Mouse (Mus musculus) retina, adult 2 months (tissue): ENCODE measurements at regions not wholly inside any gene's neighbourhood (a gene's known extent, or its start where the extent isn't known, plus 50 kb on each side); places are given as distances from the start of the nearest gene placed in this dataset.

Experiments used
- DNase-seq: peaks from one replicate; pipeline ENCODE4 v3.0.0-alpha.2; 2012; ENCODE audit warnings: low read depth, low spot score

DNA sequence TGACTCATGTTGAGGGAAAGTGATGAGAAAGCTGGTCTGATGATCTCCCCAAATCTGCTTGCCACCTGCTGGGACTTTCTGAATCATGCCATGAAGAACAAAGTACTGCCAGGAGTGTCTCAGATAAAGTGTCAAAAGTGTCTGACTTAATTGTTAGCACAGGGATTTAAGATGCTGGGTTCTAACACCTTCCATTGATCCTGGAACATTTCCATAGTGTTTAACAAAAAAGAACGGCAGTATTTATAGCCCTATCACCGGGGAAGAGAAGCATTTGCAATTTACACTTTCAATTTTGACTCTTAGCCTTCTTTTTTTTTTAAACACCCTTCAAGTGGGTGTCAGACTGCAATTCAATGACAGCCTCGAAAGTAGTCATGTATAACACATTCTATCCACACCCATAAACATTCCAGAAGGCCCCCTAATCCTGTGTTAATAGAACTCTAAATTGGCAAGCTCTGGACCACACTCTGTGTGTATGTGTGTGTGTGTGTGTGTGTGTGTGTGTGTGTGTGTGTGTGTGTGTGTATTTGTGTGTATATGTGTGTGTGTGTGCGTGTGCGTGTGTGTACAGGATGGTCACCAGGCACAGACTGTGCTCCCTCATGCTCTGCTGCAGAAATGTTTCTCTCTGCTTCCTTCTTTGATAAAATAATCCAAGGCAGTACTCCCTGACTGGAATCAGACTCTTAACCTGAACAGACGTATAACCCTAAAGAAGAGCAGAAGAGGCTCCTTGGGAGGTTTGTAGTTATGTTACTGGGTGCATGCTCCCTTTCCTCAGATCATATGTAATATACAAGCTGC lies 313.2 kb downstream of the Rnd3 start:
- DNase-seq, result no peak

DNA sequence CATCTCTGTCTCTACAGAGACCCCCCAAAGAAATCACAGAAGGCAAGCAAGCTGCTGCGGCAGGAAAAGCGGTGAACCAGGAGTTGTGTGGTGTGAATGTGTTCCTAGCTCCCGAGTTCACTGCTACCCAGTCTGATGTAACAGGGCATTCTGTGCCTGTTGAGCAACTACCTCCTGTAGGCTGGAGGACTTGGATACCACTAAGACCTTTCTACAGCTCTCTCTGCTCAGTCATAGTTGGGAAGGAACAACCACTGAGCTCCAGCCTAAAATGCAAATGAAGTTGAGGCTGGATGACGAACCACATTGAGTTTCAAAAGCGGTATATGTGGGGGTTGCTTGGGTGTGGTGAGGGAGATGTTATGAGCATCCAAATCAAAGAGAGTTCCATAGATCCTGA lies 315.1 kb downstream of the Rnd3 start:
- no peak for DNase-seq

DNA sequence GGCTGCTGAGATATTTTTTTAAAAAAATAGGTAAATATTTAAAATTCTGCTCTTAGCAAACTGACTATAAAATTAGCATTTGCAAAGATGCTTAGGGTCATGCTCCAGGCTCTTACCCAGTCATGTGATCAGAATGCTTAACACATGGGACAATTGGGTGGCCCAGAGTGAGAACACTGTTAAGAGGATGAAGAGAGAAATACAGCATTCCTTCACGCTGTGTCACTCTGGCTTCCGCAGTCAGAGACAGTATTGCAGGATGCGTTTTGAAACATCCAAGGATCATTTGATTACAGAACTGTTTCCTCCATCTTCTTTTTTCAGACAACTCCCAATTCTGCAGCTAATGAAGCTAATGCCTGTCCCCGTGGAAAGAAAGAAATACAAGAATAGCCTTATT lies 316.4 kb downstream of the Rnd3 start:
- no peak for DNase-seq

DNA sequence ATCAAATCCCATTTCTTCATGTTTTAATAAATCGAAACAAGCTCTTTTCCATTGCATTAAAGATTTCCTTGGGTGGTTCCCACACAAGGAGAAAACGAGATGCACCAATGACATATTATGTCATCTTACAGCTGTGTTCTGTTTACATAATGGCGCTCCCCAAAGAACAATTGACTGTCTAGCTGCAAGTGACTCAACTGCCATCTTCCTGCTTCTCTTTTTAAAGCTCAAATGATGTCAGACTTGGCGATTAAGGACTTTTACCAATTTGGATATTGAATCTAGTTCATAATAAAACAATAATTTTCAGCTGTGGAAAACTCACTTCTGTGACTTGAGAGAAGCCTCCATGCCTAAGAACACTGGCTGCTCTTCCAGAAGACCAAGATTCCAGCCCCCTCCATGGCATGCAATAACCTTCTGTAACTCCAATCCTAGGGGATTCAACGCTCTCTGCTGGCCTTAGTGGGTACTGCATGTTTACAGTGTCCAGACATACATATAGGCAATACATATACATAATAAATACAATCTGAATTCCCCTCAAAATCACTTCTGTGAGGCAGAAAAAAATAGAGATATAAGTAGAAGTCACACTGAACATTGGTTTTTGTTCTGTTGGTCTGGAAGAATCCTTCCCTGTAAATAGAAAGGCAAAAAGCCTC lies 318.7 kb downstream of the Rnd3 start:
- no peak for DNase-seq

DNA sequence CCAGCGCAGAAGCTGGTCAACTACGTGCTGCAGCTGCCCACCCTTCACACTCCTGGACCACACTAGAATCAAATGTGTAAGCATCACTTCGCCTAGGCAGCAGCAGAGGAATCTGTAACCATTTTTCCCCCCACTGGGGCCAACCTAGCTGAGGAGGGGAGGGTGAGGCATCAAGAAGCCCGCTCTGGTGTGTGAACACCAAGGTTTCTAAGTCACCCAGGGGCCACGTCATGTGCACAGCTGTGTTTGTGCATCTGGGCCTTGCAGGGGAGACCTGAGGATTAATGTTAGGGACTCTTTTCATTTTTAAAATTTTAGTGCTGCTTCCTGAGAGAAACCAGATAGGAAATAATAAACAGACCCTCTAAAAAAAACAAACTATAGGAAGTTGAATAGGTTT lies 321.8 kb downstream of the Rnd3 start:
- no peak for DNase-seq

DNA sequence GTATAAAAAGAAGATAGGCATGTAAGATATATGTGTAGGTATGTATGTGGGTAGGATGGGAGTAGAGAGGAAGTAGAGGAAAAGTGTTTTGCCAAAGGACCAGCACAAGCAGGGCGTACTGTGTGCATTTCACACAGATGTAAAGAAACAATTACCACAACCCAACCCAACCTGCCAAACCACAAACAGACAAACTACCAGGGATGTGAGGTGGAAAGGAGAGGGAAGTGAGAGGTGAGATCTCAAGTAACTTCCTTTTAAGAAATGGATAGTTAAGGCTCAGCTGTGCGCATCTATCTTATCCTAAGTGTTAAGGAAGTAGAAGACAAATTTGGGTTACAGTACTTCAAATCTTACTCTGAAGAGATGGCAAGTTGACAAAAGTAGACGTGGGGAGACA lies 322.4 kb downstream of the Rnd3 start:
- DNase-seq, result no peak

DNA sequence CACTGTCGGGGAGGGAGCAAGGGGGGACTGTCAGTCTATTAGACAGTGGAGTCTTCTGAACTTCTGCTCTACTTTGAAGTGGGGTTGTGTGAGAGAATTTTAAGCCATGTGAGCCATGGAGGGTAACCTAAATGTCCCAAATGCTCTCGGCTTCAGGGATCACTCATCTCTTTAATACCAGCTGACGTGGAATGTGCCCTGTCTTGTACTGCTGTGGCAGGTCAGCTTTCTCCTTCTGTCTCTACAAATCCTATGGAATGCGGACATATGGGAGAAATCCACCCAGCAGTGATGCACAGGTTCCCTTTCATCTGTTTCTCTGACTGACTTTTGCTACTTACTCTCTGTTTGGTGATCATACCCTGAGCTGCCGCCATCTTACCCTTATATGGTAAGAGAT lies 323.3 kb downstream of the Rnd3 start:
- DNase-seq, result no peak

DNA sequence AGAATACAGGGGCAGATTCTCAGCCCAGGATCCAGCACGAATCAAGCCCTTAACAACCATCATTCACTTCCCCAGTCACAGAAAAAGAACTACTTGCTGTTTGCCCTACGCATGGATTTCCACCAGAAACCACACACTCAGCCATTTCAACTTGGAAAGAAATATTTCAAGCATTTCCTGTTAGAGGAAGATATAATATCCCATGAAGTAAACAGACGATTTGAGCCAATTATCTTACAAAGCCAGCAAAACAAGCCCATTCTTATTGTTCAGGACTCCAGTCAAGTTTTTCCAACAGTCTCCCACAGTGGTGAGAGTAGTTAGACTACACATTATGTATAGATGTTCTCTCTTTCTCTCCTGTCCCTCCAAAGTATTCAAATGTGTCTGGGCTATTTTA lies 324.1 kb downstream of the Rnd3 start:
- DNase-seq, result no peak

DNA sequence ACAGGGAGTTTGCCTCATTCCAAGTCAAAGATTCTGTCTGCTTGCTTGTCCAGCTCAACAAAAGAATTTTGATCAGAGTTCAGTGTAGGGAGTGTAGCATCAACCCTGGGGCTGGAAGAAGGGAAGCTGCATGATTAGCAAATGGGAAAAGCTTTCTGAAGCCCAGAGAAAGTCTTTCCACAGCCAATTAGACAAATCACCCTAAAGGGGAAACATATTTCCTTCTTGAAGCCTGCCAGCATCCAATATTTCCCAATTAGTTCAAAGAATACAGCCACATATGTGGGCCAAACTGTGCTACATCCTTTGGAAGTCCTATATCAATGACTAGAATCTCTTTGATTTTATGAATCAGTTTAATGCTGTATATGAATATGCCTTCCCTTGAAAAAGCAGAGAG lies 326.2 kb downstream of the Rnd3 start:
- no peak for DNase-seq

DNA sequence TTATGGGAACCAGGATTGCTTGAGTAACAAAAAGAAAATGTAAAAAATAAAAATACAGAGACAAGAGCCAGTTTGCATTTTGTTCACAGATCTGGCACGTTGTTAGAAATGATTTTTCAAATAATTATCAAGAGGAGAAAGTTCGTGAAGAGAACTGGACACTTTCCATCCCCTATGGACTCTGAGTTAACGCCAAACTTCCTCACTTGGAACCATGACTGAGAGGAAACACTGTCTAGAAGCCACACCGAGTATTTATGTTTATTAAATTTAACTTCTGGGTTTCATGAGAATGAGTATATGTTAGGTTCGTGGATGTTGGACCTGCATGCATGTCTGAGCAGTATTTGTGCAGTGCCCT lies 329.6 kb downstream of the Rnd3 start:
- no peak for DNase-seq

DNA sequence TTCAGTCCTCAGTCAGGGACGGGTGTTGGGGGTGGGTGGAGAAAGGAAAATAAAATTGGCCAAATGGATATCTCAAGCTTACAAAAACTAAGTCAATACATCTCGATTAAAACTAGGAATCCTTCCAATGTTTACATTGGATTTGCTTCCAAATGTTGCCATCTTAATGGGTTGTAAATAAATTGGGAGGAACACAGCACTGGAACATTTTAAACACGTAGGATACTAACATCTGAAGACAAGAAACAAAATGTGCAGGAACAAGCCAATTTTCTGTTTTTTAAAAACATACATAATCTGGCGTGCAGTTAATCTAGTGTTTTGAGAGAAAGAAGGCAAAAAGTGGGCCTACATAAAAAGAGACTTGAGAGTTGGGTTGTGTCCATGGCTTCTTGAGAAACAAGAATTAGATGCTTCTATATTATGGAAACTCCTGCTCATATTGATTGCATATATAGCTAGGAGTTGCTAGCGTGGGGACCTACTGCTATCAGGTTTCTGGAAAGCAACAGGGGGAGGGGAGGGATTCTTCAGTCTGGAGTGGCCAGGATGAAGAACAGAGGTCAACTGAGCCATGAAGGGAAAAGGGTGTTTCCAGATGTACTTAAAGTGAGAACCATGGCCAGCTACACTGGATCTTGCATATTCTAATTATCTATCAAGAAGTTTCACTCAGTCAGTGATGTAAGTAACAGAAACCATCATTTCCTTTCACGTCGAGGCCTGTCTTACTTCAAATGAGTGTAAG lies 330.2 kb downstream of the Rnd3 start:
- DNase-seq, result no peak

DNA sequence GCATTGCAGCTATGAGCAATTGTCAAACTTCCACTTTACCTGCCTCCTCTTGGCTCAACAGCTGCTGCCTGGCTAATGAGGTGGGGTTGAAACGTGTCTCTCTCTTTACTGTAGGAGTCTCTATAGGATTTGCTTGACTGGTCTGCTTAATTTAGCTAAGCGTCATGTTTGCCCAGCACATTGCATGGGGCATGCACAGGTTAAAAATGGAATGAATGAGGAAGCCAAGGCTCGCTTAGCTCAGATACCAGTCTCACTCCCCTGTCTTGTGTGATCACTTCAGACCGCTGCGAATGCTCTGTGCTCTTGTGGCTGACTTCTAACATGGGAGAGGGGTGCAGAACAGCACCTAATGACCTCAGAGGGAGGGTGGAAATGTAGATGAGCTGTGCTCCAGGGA lies 332.5 kb downstream of the Rnd3 start:
- no peak for DNase-seq

DNA sequence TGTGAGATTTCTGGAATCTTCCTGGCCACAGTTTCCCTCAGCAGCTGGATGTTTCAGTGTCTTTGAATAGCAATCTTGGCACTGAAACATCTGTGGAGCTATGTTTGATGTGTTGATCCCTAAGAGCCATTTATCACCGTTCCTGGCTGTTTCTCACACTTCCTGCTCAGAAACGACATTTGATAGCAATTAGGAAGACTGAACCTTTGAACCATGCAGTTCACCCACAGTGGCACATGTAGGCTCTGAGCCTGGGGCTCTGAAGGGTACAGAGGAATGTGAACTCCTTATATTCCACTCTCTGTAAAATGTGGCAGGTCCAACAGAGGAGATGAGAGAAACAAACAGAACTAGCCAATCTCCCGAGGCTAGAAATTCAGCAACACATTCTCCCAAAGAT lies 333.4 kb downstream of the Rnd3 start:
- DNase-seq, result no peak

DNA sequence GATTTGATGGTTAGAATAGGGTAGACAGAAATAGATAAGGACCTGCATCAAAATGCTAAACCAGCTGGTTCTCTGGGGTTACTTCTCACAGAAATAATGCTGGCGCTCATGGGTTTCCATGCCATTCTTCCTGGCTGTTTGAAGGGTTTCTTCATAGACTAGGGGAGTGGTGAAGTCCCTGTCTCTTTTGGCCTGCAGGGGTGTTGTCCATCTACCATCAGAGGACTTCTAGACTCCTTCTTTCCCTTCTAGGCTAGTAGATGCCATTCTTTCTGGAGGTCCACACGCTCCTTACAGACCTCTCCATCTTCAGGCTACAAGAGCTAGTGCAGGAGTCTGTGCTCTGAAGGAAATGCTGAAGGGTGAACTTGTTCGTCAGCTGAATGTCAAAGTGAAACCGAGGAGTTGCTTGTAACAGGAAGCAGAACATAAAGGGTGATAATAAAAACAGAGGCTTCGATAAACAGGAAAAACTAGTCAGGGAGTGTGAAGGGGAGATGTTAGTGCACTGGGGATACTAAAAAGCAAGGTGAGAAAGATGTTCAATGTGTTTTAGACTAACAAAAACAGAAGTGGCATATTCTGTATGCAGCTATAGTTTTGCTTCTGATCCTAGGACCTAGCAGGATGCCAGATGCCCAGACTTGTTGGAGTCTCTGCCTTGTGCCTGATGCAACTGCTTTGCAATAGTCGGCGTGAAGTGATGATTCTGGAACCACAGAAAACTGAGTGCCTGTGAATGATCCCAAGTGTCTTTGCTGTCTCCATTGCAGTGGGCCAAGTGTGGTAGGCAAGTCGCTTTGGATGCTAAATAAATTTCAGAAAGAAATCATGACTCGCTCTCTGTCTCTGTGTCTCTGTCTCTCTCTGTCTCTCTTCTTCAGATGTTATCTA lies 335.1 kb downstream of the Rnd3 start:
- DNase-seq, result no peak

DNA sequence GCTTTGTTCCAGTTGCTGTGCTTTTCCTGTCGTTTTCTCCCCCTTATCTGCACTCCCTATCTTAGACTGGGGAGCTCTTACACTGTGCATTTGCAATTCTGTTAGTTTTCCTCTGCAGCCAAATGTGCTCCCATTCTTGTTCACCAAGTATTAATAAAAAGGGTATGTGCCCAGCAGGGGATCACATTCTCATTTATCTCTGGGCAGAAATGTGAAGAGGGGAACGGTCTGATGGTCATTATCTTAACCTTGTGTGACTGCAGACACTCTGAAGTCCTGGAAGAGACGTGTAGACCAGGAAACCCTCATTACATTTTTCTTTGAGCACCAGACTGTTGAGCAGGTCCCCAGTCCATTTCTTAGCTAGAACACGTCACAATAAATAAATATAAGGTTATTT lies 336.6 kb downstream of the Rnd3 start:
- no peak for DNase-seq

DNA sequence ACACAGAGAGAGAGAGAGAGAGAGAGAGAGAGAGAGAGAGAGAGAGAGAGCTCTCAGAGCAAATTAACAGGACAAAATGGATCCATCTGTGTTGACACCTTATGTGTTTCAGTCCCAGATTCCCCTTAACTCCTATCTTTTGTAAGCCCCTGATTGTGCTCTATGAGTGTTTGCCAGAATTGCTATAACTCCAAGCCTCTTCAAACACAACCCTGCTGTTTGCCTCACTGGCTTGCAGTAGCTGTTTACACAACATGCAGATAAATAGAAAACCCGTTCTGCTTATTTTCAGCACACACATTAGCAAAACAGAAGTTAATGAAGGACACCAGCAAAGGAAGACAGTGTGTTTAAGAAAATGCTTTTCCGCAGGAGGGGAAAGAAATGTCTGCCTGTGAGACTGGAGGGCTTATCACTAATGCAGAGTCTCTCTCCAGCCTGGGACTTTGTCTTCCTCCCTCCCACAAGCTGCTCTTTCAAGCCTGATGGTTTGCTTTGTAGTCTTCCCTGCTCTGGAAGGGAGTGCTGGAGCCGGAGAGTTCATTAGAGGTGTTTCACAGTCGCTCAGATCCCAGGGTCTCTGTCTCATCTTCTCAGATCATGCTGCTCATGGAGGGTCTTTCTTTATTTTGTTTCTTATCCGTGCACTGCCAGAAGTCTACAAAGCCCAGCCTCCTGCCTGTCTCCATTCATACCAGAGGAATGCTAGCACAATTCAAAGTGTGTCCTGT lies 338.4 kb downstream of the Rnd3 start:
- DNase-seq, result no peak

DNA sequence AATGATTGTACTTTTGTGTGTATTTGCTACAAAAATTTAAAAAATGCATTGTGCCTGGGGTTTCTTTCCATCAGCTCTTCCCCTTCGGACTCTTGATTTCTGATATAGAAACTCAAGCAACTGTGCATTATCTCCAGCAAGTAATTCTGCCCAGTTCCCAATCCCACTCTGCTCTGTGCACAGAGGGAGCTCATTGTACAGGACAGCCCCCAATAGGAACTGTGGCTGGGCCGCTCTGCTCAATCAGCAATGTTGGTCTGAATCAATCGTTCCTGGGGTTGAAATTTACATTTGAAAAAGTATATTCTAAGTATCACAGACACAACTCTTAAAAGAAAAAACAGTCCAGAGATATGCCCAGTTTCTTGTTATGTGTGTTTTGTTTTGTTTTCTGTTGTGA lies 339.1 kb downstream of the Rnd3 start:
- DNase-seq, result no peak

DNA sequence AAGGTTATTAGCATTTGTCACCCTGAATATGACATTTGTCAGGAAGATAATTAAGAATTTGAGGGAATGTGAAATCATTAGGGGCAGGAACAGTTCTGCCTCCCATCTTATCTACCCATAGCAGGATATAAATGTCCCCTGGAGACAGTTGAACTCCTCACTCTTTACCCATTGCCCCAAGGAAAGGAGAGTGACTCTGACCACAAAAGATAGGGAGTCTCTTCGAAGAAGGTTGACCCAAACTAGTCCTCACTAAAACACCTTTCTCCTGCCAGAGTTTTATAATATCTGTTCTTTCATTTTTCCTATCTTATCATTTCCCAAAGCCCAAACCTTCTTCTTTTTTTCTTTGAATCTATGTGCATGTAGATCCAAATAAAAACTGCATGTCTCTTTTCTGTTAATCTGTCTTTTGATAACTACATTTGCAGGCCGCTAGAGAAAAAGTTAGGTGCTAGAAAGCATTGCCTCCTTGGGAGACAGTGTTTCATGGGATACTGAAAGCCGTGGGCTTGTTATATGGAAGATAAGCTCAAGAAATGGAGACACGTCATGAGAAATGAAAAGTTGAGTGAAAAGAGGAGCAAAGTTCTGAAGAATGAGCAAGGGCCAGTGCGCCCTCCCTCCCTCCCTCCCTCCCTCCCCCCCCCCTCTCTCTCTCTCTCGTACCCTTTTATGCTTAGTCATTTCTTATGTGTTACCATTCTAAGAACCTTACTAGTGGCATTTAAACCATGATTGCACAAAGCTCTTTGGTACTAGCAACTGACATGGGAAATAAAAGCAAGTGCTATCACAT lies 341.6 kb downstream of the Rnd3 start:
- no peak for DNase-seq

DNA sequence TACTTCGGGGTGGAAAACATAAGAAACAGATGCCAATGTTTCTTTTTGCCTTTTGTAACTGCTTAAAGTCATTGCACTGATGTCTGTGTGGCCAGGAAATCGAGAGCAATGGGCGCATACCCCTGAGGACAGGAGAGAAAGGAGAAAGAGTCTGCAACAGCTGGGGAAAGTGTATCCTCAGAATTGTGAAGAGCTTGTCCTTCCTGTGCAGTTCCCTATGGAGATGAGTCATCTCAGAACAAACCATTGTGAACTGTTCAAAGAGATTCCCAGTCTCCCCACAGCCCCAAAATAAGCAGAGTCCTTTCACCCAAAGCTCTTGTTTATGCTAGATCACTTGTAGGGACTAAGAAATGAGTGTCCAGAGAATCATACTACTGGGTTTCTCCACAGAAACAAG lies 343.3 kb downstream of the Rnd3 start:
- DNase-seq, result no peak

DNA sequence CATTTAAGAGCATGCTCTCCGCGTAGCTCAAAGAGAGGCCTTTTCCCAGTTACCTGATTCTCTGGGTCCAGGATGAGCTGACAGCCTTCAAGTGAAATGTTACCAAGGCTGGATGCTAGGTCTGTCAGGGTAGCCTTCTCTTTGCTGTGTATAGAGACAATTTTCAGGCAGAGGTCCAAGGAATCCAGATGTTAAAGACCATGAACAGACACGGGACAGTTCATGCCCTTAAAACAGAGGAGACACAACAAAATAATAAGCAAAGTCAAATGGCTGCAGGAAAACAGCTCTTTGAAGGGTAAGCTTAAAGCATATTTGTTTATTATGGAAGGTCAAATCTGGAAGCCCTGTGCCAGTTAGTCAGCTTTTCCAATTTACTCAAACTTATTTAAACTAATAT lies 352.8 kb downstream of the Rnd3 start:
- DNase-seq, result no peak
